Comparison of ENCODE assay signal across 9 mouse cellular contexts in genomic region chr3:88544514-88544913, GRCm38 (mm10). TPM values are rescaled to one million over a fixed set of nuclear protein-coding genes. Genes with fewer than 3 reads are reported as not detected.
DNase-seq lines count a peak whose midpoint lies in the region; ATAC-seq lines count a peak whose summit lies in the region.
"Had no signal": no experiment of that assay in that cellular context is flagged by ENCODE, and none has a peak within 500 bp of the region (broad histone marks: within the 10 kb centered on the region; RNA-seq: fewer than 3 reads in every experiment).

No protein-coding gene starts in this region.

- intact Hi-C loops in heart, postnatal 36 days (cut with DNase I), result no loop called here

- ATAC-seq in activated CD4-positive, CD25-positive, alpha-beta regulatory T cell, adult 4 months, result no peak

- peak; percentile 52 to 57 for DNase-seq in cerebellum, postnatal 36 days
- DNase-seq in cerebellum, postnatal 4 days (ENCODE audit: low spot score in 2 of 2), result no peak
- DNase-seq in thymus, postnatal 4 days, result peak; percentile 50
- DNase-seq in thymus, postnatal 10 days (ENCODE audit: low spot score in 2 of 2), result no peak
- peak; percentile 60 to 72 for DNase-seq in kidney, postnatal 4 days
- DNase-seq in layer of hippocampus, postnatal 10 days (ENCODE audit: low spot score in 2 of 2), result no peak
- DNase-seq in heart, postnatal 36 days, result no peak

RNA-seq across cellular contexts. Expression of gene Rab25, which starts 3.6 kb away (rescaled TPM):
- not detected for polyA plus RNA-seq in activated CD4-positive, CD25-positive, alpha-beta regulatory T cell, adult 4 months (2017; shearing (Covaris generic))
- total RNA-seq in layer of hippocampus, postnatal 10 days (2021), result not detected
- total RNA-seq in heart, postnatal 36 days (2021), result not detected
- total RNA-seq: gastrocnemius, adult 8-10 months had no signal

RNA-seq across cellular contexts. Expression of gene Lamtor2, which starts 8.4 kb away (rescaled TPM):
- polyA plus RNA-seq in activated CD4-positive, CD25-positive, alpha-beta regulatory T cell, adult 4 months (2017; shearing (Covaris generic)), result 100 to 1,000 TPM; 132 to 197 TPM
- total RNA-seq in layer of hippocampus, postnatal 10 days (2021), result 100 to 1,000 TPM; 117 to 126 TPM
- 10 to 100 TPM; 94.6 to 99.1 TPM for total RNA-seq in heart, postnatal 36 days (2021)

RNA-seq across cellular contexts. Expression of gene Ubqln4, which starts 9.0 kb away (rescaled TPM):
- polyA plus RNA-seq in activated CD4-positive, CD25-positive, alpha-beta regulatory T cell, adult 4 months (2017; shearing (Covaris generic)), result 10 to 100 TPM; 10.9 to 14.0 TPM
- 10 to 100 TPM; 79.9 to 81.8 TPM for total RNA-seq in layer of hippocampus, postnatal 10 days (2021)
- total RNA-seq in heart, postnatal 36 days (2021), result 10 to 100 TPM; 65.0 to 75.6 TPM

RNA-seq across cellular contexts. Expression of gene Mex3a, which starts 12.3 kb away (rescaled TPM):
- under 1 TPM; 0.10 to 0.81 TPM for polyA plus RNA-seq in activated CD4-positive, CD25-positive, alpha-beta regulatory T cell, adult 4 months (2017; shearing (Covaris generic))
- 10 to 100 TPM; 17.0 to 18.5 TPM for total RNA-seq in layer of hippocampus, postnatal 10 days (2021)
- total RNA-seq in heart, postnatal 36 days (2021), result under 1 TPM; 0.22 to 0.58 TPM

RNA-seq across cellular contexts. Expression of gene Ssr2, which starts 31.2 kb away (rescaled TPM):
- 100 to 1,000 TPM; 163 to 193 TPM for polyA plus RNA-seq in activated CD4-positive, CD25-positive, alpha-beta regulatory T cell, adult 4 months (2017; shearing (Covaris generic))
- total RNA-seq in layer of hippocampus, postnatal 10 days (2021), result 100 to 1,000 TPM; 123 to 129 TPM
- total RNA-seq in heart, postnatal 36 days (2021), result 10 to 100 TPM; 70.7 to 73.8 TPM

Comparison
In these comparisons a context has a peak if more than half of its experiments do, and no peak if none do; other contexts are left out.
1. DNase-seq: peak in cerebellum, postnatal 36 days (2 of 2), thymus, postnatal 4 days (single experiment) and kidney, postnatal 4 days (2 of 2); none in cerebellum, postnatal 4 days (0 of 2), thymus, postnatal 10 days (0 of 2), layer of hippocampus, postnatal 10 days (0 of 2) and heart, postnatal 36 days (0 of 2).